Mouse (Mus musculus) CD4-positive helper T cell, adult 2 months (primary cell): ENCODE results near the gene Baz2b.
"Not testable (repeated sequence)": the region's sequence is repeated elsewhere in the genome, so short reads cannot be mapped to it uniquely, and the experiment has no call there.

ENCODE experiments used
- DNase-seq: peaks from one replicate; pipeline ENCODE4 v3.0.0-alpha.2; 2012; ENCODE audit warnings: low read depth, missing footprints, low spot score

Baz2b gene

DNA sequence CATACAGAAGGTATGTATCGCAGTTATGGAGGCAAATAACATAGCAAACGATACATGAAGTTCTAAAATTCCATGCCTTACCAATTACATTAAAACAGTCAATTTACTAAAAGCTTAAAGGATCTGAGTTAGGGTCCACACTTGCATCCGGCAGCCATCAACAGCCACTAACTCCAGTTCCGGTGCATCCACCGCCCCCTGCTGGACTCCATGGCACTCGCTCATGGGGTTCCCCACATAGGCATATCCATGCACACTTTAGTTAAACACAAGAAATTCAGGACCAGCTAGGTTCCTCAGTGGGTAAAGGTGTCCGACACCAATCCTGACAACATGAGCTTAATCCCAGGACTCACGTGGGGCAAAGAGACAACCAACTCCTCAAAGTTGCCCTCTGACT, 9.0 kb downstream of the Baz2b start:
- peak; percentile 30 for DNase-seq

DNA sequence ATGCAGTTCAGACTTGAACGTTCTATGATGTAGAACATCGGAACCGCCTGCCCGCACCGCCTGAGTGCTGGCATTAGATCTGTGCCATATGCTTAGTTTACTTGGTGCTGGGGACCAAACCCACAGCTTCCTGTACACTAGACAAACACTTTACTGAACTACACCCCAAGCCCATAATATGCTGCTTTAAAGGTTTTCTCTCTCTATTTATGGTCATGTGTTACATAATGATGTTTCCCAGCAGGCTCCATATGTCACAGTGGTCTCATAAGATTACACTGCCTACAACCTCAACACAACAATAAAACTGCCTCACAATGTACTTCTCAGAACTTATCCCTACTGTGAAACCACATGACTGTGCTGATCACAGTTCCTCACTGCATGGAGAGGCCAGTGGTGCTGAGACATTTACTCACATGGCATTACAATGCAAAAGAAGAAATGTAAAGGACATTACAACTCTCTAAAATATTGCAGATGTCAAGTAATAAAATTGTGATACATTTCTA, 9.5 kb downstream of the Baz2b start:
- peak; percentile 25 for DNase-seq

DNA sequence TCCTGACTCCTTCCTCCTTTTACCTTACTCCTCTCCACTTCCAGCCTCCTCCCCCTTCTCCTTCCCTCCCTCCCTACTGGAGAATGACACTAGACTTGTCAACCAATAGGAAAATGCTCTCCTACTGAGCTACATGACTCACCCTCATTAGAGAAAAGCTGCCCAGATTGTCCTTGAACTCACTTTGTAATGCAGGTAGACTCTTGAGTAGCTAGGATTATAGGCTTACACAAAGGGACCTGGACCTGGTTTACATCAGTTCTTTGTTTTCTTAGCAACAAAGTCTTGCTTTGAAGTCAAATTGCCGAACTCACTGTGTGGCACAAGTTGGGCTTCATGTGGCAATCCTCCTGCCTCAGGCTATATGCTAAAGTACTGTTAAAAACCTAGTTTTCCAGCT, 12.8 kb downstream of the Baz2b start:
- DNase-seq = no peak

DNA sequence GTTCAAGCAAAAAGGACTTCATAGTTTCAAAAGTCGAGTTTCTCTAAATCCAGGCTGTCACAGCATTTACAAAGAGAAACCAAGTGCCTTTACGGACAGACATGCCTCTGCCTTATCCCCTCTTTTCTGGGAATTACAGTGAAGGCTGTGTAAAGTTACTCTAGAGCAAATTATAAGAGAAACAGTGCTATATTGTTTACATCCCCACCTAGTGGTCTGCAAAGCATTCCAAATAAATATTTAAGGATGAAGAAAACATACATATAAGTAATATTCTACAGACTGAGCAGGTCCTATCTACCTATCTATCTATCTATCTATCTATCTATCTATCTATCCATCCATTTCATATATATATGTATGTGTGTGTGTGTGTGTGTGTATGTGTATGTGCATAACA, 27.9 kb downstream of the Baz2b start:
- DNase-seq = no peak

DNA sequence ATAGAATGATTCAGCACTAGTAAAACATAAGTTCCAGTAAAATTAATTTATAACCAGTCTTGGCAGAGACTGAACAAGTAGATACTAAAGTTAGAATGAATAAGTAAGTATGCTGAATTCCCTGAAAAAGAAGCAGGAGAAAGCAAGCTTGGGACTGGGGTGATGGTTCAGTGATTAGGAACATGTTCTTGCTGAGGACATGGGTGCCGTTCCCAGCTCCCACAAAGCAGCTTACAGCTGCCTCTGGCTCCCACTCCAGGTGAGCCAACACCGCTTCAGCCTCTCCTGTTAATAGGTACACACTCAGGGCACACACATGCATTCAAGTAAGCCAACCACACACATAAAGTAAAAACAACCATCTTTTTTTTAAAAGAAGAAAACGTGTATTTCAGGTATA, 32.1 kb downstream of the Baz2b start:
- DNase-seq = no peak

DNA sequence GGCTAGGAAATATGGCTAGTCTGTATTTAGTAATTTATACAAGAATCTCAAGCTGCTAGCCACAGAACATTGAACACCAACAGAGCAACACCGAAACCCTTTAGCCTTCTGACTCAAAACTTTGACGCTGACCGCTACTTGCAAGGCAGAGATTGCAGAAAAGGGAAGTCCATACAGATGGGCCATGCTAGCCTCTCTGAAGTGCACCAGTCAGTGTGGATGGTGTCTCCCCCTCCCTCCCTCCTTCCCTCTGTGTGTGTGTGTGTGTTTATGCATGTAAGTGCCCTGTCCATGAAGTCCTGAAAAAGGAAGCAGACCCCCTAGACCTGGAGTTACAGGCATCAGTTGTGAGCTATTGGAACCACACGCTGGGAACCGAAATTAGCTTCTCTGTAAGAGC, 33.6 kb downstream of the Baz2b start:
- DNase-seq = no peak

DNA sequence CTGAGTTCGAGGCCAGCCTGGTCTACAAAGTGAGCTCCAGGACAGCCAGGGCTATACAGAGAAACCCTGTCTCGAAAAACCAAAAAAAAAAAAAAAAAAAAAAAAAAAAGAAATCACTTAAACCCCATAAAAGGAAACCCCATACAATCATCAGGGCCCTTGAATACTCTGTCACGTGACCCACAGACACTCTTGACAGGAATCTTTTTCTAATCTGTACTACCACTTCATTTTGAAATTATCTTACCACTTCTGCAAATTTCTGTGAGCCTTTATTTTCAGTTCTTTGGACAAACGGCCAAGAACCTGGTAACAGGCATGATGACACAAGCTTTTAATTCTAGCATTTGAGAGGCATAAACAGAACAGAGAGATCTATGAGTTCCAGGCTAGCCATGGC, 34.6 kb downstream of the Baz2b start:
- no peak for DNase-seq

DNA sequence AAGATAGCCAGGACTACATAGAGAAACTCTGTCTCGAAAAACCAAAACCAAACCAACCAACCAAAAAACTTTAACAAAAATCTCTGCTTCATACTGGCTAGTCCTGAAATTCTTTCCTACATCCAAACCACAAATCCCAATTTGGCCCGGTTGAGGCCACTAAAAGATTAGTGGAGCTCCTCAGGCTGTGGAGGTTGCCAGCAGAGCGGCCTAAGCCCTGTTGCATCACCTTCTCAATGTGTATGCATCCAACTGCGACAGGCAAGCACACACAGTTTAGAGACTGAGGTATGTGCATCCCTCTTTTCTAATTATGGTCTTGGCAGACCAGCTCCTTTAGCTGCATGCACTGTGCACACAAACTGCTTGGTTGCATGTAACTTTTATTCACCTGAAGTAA, 36.0 kb downstream of the Baz2b start:
- DNase-seq = no peak

DNA sequence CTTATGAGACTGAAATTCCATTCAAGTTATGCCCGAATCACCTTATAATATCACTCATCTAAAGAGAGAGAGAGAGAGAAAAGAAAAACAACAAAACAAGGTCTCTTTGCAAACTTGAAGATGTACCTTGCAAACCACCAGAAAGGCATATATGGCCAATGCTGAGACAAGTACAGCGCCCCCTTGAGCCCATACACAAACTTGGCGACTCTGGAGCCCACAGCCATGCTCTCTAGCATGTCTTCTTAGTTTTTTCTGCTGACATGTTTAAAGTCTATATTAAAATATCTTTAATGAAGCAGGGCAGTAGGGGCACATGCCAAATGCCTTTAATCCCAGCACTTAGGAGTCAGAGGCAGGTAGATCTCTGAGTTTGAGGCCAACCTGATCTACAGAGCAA, 36.4 kb downstream of the Baz2b start:
- no peak for DNase-seq

DNA sequence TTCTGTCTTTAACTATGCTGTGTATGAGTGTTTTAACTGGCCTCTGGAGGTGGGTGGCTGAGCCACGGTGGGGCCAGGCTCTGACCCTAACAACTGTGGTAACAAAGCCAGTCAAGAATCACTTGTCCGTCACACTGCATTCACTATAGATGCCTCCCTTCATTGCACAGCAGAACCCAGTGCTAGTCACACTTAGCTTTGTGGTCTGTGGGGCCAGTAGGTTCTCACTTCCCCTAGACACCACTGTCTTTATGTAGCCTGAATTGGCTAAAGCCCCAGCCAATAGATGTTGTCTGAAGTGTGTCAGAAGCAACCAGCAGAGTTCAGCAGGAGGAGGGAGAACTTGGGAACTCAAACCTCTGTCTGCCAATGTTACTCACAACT, 37.1 kb downstream of the Baz2b start:
- DNase-seq = no peak

DNA sequence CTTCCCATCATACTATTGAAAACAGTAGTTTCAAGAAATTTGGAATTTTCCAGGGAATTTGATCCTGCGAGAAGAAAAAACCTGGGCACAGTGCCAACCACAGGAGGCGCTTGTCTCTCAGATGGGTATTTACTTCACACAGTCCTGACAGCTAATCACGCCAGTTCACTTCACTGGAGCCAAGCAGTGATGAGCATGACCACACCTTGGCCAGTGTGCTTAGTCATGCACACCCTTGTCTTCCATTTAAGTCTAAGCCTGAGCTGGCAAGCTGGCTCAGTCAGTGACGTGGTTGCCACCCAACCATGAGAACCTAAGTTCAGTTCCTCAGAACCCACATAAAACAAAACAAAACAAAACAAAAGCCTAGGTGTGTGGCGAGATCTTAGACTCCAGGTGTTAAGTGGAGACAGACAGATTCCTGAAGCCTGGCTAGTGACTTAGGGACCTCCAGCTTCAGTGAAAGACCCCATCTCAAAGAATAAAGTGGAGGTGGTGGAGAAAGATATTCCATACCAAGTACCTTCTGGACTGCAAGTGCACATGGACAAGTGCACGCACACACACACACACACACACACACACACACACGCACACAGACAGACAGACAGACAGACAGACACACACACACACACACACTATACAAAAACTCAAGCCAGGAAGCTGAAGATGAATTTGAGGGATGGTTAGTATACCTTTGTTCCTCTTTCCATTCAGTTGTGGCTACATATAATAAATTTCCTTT, 37.7 kb downstream of the Baz2b start:
- DNase-seq = peak; percentile 41

DNA sequence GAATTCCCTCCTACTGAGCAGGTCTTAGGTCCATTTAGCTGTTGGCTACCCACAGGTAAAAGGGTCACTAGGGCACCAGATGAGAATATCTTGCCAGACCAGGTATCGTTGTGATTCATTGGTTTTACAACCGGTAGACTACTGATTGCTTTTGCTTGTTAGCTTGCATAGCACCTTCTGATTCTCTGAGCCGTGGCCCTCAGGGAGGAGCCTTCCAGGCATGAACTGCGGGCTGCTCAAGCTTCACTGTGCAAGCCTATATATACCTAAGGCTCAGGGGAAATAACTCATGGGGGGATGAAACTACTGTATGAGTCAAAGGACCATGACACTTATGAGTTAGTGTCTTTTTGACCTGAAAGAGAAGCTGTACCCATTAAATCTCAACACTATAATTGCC, 42.8 kb downstream of the Baz2b start:
- no peak for DNase-seq

DNA sequence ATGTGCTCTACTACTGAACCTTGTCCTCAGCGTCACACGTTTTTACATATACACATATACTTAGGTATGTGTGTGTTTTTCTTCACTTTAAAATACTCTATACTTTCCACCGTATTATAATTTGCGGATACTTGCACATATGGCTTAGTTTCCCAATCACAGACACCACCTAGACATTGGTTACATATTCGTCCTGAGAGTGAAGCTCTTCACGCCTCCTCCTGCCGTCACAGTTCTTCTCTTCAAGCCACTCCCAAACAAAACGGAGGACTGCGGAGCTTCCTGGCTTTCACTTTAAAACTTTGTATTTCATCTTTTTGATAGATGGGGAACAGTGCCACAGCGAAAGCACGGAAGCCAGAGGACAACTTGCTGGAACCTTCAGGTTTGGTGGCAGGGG, 44.0 kb downstream of the Baz2b start:
- DNase-seq = peak; percentile 29

DNA sequence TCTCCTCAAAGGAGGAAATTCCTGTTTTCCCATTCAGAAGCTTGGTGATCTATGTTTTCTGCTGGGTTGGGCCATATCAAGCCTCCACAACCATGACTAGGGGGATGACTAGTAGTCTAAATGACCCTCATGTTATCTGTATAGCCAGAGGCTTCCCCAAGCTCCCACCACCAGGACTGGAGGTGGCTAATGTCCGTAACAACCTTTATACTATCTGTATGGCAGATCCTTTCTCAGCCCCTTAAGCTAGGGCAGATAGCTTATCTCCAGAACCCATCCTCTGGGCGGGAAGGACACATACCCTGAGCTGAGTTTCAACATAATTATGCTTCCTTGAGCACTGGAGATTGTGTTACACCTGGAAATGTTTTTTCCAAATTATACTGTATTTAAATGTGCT, 45.9 kb downstream of the Baz2b start:
- no peak for DNase-seq

DNA sequence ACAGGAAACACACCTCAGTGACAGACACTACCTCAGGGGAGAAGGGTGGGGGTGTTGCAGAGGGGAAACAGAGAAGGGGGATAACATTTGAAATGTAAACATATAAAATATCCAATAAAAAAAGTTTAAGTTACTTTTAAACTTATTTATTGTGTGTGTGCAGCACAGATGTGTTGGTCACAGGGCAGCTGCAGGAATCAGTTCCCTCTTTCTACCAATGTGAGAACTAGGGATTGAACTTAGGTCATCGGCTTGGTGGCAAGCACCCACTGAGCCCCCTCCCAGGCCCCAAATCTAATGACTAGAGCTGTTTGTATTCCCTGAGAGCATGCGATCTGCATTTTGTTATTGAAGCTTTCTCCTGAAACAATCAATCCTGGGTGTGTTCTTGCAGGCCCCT, 57.2 kb downstream of the Baz2b start:
- DNase-seq = no peak

DNA sequence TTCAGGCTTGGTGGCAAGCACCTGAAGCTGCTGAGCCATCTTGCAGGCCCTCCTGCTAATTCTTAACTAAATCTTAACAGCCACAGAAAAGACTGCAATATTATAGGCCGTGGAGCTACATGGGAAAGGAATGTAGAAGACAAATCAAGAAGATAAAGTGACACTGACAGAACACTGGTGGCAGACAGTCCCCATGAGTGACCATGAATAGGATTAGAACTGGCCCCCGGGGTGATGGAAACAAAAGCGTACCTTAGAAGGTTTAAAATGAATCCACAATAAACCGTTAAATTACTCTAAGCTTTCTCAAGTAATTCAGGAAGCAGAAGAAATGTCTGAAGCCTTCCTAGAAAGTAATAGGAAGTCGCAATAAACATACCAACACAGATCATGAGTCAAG, 61.0 kb downstream of the Baz2b start:
- DNase-seq = no peak

DNA sequence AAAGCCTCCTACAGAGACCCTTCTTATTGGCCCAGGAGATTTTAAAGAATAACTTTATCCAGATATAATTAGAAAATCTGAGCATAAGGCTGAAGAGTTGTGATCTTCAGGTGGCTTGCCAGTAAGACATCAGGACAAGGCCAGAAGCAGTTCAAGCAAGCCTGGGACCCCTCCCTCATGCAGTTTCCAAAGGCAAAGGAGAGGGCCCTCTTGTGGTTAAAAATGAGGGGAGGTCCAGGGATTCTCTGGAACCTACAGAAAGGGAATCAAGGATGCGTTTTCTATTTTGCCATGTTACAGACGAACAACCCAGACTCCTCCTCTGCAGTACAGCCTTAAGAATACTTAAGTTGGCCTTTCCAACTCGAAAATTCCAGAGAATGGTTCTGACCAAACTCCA, 62.2 kb downstream of the Baz2b start:
- DNase-seq = no peak

DNA sequence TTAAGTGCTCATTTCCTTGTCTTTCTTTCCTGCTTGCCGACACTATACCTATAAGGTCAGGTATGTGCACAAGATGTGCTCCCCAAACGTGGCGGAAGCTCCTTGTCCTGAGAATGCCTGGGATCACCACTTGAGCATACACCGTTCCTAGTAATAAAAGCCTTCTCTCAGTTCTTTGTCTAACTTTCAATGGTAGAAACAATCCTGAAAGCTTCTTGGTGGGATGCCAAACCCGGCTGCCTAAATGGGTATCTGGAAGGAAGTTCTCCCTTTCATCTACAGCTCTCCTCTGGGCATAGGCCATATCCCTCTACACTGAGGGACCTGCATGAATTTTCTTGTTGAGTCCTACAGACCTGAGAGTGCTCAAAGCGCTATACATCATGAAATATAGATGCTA, 63.9 kb downstream of the Baz2b start:
- DNase-seq = no peak

DNA sequence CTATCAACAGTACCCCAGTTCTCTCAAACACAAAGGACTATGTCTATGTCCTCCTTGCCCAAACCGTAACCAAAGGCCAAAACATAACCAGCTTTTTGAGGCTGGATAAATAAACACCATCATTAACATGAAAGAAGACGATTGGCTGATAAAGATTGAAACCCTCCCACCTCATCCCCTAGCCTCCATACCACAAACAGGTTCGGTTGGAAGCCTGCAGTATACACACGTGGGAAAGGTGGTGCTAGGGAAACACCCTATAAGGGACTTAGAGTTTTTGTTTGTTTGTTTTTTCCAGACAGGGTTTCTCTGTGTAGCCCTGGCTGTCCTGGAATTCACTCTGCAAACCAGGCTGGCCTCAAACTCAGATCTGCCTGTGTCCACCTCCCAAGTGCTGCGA, 66.3 kb downstream of the Baz2b start:
- no peak for DNase-seq

DNA sequence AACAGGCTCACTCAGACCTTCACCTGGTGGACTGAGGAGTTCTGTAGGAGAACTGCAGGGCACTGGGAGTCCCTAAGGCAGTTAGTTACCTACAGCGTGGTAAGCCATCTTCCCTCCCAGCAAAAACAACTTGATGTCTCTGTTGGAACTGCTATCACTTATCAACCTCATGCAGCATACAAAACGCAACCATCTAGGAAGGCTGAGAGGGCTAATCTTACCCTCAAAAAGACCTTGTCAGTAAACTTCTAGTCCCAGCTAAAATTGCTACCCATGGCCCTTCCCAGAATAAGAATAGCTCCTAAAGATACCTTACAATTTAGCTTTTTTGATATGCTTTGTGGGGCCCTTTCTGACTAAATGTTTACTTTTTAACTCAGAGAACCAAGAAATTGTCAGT, 67.4 kb downstream of the Baz2b start:
- DNase-seq = no peak

DNA sequence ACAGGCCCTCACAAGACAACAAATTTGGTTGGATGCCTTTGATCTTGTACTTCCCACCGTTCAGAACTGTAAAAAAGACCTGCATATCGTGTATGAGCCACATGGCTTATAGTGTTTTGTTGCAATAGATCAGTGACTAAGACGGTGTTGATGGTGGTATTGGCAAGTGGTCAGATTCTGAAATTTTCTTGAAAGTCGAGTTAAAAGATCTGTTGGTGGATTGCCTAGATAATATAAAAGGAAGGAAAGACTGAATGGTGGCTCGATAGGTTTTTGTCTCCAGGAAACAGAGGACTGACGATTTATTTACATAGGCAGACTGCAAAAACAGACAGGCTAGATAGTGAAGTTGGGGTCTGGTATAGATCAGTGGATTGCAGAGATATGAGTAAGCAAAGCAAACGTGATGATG, 70.9 kb downstream of the Baz2b start:
- DNase-seq = no peak

DNA sequence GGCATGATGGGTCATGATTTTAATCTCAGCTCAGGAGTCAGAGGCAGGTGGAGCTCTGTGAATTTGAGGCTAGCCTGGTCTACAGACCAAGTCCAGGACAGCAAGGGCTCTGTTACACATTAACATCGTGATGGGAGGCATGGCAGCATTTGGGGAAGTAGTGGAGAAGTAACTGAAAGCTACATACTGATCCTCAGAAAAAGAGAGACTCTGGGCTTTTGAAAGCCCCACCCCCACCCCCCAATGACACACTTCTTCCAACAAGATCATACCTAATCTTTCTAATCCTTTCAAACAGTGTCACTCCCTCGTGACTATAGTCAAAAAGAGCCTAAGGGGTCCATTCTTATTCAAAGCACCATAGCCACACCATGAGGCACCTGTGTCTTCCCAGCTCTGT, 73.8 kb downstream of the Baz2b start:
- DNase-seq = no peak

DNA sequence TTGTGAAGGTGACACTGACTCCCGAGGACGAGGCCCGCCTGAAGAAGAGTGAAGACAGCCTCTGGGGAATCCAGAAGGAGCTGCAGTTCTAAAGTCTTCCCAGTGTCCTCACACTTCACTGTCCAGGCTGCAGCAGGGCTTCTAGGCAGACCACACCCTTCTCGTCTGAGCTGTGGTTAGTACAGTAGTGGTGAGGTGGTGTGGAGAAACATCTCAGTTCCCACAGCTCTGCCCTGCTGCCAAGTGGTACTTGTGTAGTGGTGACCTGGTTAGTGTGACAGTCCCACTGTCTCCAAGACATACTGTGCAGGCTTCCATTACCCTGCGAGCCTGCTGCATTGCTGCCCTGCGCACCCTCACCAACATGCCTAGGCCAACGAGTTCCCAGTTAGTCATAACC, 74.7 kb downstream of the Baz2b start:
- DNase-seq = not testable (repeated sequence)

DNA sequence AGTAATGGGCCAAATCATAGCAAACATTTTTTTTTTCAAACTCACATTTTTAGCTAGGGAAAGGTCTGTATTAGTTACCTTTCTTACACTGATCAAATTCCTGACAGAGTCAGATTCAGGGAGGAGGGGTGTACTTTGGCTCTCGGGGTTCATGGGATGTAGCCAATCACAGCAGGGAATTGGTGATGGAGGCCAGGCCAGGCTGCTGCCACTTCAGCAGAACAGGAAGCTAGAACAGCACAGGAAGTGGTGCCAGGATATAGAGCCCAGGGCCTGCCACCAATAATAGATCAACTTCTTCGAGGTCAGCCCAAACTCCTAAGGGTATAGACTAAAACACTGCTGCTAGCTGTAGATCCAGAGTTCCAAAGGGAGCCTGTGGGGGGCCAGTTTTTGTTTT, 76.6 kb downstream of the Baz2b start:
- no peak for DNase-seq
